Mouse (Mus musculus): ENCODE data around the gene Scaf11. TPM values are rescaled to one million over a fixed set of nuclear protein-coding genes. Genes with fewer than 3 reads are reported as not detected.
A peak's percentile ranks its signal among the peaks of the same experiment; 100 is the strongest.

The Scaf11 gene
- polyA plus RNA-seq, 1 experiment, result 32.1 TPM

- H3K27ac ChIP-seq (ENCODE audit: control insufficient read depth, insufficient read depth, low read depth, low read length, poor library complexity), result no peak overlapping the region
- WGBS, result 16% methylated on average over 5 of the region's 5 CpGs
- TF ChIP-seq CTCF (IDR thresholded peaks at IDR 0.05; ENCODE audit: control insufficient read depth, insufficient read depth, low read length) (no peak), POLR2A (IDR thresholded peaks at IDR 0.05; ENCODE audit: borderline replicate concordance, control insufficient read depth, low read depth, low read length) (no peak)
- H3K4me1 ChIP-seq (ENCODE audit: control insufficient read depth, insufficient read depth, low read length), result no peaks in the 10 kb centered on the region; the same call in 1 of the 2 replicates
- H3K4me3 ChIP-seq (replicated peaks; ENCODE audit: control insufficient read depth, low read depth, low read length), result no peak overlapping the region
Measured at GRCm38 (mm10) chr15:96377263-96377662, 83.4 kb downstream of the Scaf11 start.

- no peak overlapping the region for H3K27ac ChIP-seq (ENCODE audit: control insufficient read depth, insufficient read depth, low read depth, low read length, poor library complexity)
- no peak overlapping the region for H3K4me3 ChIP-seq (replicated peaks; ENCODE audit: control insufficient read depth, low read depth, low read length)
- no peaks in the 10 kb centered on the region; the same call in 1 of the 2 replicates for H3K4me1 ChIP-seq (ENCODE audit: control insufficient read depth, insufficient read depth, low read length)
- TF ChIP-seq CTCF (IDR thresholded peaks at IDR 0.05; ENCODE audit: control insufficient read depth, insufficient read depth, low read length), result no peak
- TF ChIP-seq POLR2A (IDR thresholded peaks at IDR 0.05; ENCODE audit: borderline replicate concordance, control insufficient read depth, low read depth, low read length), result no peak
- WGBS, result 52% methylated on average over 2 of the region's 2 CpGs
Measured at GRCm38 (mm10) chr15:96376214-96376613, 84.4 kb downstream of the Scaf11 start.

- Histone ChIP-seq H3K4me3 (replicated peaks; ENCODE audit: control insufficient read depth, low read depth, low read length) (no peak overlapping the region), H3K27ac (ENCODE audit: control insufficient read depth, insufficient read depth, low read depth, low read length, poor library complexity) (no peak overlapping the region), H3K4me1 (ENCODE audit: control insufficient read depth, insufficient read depth, low read length) (no peaks in the 10 kb centered on the region; the same call in 1 of the 2 replicates)
- WGBS, result 88% methylated on average over 5 of the region's 5 CpGs
- TF ChIP-seq POLR2A (IDR thresholded peaks at IDR 0.05; ENCODE audit: borderline replicate concordance, control insufficient read depth, low read depth, low read length) (no peak), CTCF (IDR thresholded peaks at IDR 0.05; ENCODE audit: control insufficient read depth, insufficient read depth, low read length) (peak; percentile 14; the same call in 1 of the 2 replicates)
Measured at GRCm38 (mm10) chr15:96373161-96373560, 87.5 kb downstream of the Scaf11 start.

GRCm38 (mm10) chr15:96372628-96373027 is 88.0 kb downstream of the Scaf11 start:
- no peaks in the 10 kb centered on the region; the same call in 1 of the 2 replicates for H3K4me1 ChIP-seq (ENCODE audit: control insufficient read depth, insufficient read depth, low read length)
- no peak overlapping the region for H3K4me3 ChIP-seq (replicated peaks; ENCODE audit: control insufficient read depth, low read depth, low read length)
- no peak for TF ChIP-seq POLR2A (IDR thresholded peaks at IDR 0.05; ENCODE audit: borderline replicate concordance, control insufficient read depth, low read depth, low read length)
- TF ChIP-seq CTCF (IDR thresholded peaks at IDR 0.05; ENCODE audit: control insufficient read depth, insufficient read depth, low read length), result no peak
- 94% methylated on average over 6 of the region's 6 CpGs for WGBS
- no peak overlapping the region for H3K27ac ChIP-seq (ENCODE audit: control insufficient read depth, insufficient read depth, low read depth, low read length, poor library complexity)

- 93% methylated on average over 18 of the region's 18 CpGs for WGBS
Measured at GRCm38 (mm10) chr15:96371311-96371710, 89.3 kb downstream of the Scaf11 start.

GRCm38 (mm10) chr15:96366176-96366963 is 94.3 kb downstream of the Scaf11 start:
- Histone ChIP-seq H3K4me3 (replicated peaks; ENCODE audit: control insufficient read depth, low read depth, low read length) (no peak overlapping the region), H3K27ac (ENCODE audit: control insufficient read depth, insufficient read depth, low read depth, low read length, poor library complexity) (no peak overlapping the region), H3K4me1 (ENCODE audit: control insufficient read depth, insufficient read depth, low read length) (no peaks in the 10 kb centered on the region)
- no peak for TF ChIP-seq CTCF (IDR thresholded peaks at IDR 0.05; ENCODE audit: control insufficient read depth, insufficient read depth, low read length)
- no peak for TF ChIP-seq POLR2A (IDR thresholded peaks at IDR 0.05; ENCODE audit: borderline replicate concordance, control insufficient read depth, low read depth, low read length)
- 91% methylated on average over 11 of the region's 11 CpGs for WGBS

More at GRCm38 (mm10) chr15:96371311-96371710, 89.3 kb downstream of the Scaf11 start:
- Histone ChIP-seq H3K27ac (ENCODE audit: control insufficient read depth, insufficient read depth, low read depth, low read length, poor library complexity) (no peak overlapping the region), H3K4me1 (ENCODE audit: control insufficient read depth, insufficient read depth, low read length) (no peaks in the 10 kb centered on the region; the same call in 1 of the 2 replicates), H3K4me3 (replicated peaks; ENCODE audit: control insufficient read depth, low read depth, low read length) (no peak overlapping the region)
- no peak for TF ChIP-seq CTCF (IDR thresholded peaks at IDR 0.05; ENCODE audit: control insufficient read depth, insufficient read depth, low read length)

GRCm38 (mm10) chr15:96365351-96365750 is 95.3 kb downstream of the Scaf11 start:
- no peak for TF ChIP-seq CTCF (IDR thresholded peaks at IDR 0.05; ENCODE audit: control insufficient read depth, insufficient read depth, low read length)
- TF ChIP-seq POLR2A (IDR thresholded peaks at IDR 0.05; ENCODE audit: borderline replicate concordance, control insufficient read depth, low read depth, low read length), result no peak
- Histone ChIP-seq H3K4me3 (replicated peaks; ENCODE audit: control insufficient read depth, low read depth, low read length) (no peak overlapping the region), H3K27ac (ENCODE audit: control insufficient read depth, insufficient read depth, low read depth, low read length, poor library complexity) (no peak overlapping the region), H3K4me1 (ENCODE audit: control insufficient read depth, insufficient read depth, low read length) (no peaks in the 10 kb centered on the region)
- 86% methylated on average over 3 of the region's 3 CpGs for WGBS

Other genes starting within 250 kb of the Scaf11 start
- gene Arid2, start 173.3 kb downstream of the Scaf11 start, polyA plus RNA-seq (2011; ENCODE audit: insufficient read depth, insufficient read length, low replicate concordance, missing spikeins), result 22.8 and 27.4 TPM in 2 replicates
- gene Slc38a1, start 182.1 kb upstream of the Scaf11 start, polyA plus RNA-seq (2011; ENCODE audit: insufficient read depth, insufficient read length, low replicate concordance, missing spikeins), result 9.3 and 17.0 TPM in 2 replicates
- 22.5 and 51.3 TPM in 2 replicates for gene Slc38a2, start 238.9 kb upstream of the Scaf11 start, polyA plus RNA-seq (2011; ENCODE audit: insufficient read depth, insufficient read length, low replicate concordance, missing spikeins)

Measured in bone marrow, adult 2 months (tissue).